Mouse (Mus musculus) lung, adult 2 months (tissue): ENCODE measurements around the gene Nudt8.

ENCODE experiments used
- CTCF ChIP-seq: fragments of 200-500 bp; IDR thresholded peaks from 2 replicates; pipeline ENCODE4 v1.5.1; 2011; ENCODE audit warnings: mild to moderate bottlenecking, low read length, control low read depth; ENCODE audit not compliant: insufficient read depth
- POLR2A ChIP-seq: fragments of 200-500 bp; IDR thresholded peaks from 2 replicates; pipeline ENCODE4 v1.6.1; 2011; ENCODE audit warnings: low read depth, mild to moderate bottlenecking, control low read depth, low read length, borderline replicate concordance; ENCODE audit errors: extremely low read depth

DNA sequence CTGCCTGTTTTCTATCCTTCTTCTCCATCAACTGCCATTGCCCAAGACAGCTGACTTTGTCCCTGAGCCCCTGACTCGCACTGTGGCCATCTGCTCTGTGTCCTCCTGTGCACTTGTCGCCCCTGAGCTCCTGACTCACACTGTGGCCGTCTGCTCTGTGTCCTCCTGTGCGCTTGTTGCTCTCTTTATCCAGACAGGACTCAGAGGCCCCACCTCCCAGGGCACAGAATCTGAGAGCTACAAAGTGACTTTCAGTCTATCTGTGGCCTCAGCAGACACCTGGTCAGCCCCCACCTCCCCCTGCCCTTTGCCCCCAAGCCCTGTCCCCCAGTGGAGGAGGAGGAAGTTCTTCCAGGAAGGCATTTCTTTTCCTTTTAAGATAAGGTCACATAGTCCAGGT, 44.6 kb upstream of the Nudt8 start:
- TF ChIP-seq CTCF (no peak), POLR2A (no peak)
